Mouse (Mus musculus) cerebellum, postnatal 25 days (tissue): ENCODE results near the gene Tcf7l1.

Experiments used
- DNase-seq, 2 experiments: peaks; one replicate each; pipeline ENCODE4 v3.0.0; 2021; ENCODE audit warnings: mixed read lengths in 2 of 2

Tcf7l1 gene

GRCm38 (mm10) chr6:72616643-72617288 lies 172.3 kb downstream of the Tcf7l1 start, which contains the start of gene Tgoln1:
Tgoln1 (minus strand) TSS chr6:72617000.
- peak; percentile 94 to 97 for DNase-seq

- peak; percentile 28 to 32 for DNase-seq
These were observed 173.3 kb downstream of the Tcf7l1 start for GRCm38 (mm10) chr6:72615561-72616375.

- DNase-seq: no peak
These were observed 173.9 kb downstream of the Tcf7l1 start for GRCm38 (mm10) chr6:72615151-72615550.

- DNase-seq: no peak
These were observed 178.8 kb downstream of the Tcf7l1 start for GRCm38 (mm10) chr6:72610261-72610660.

DNA sequence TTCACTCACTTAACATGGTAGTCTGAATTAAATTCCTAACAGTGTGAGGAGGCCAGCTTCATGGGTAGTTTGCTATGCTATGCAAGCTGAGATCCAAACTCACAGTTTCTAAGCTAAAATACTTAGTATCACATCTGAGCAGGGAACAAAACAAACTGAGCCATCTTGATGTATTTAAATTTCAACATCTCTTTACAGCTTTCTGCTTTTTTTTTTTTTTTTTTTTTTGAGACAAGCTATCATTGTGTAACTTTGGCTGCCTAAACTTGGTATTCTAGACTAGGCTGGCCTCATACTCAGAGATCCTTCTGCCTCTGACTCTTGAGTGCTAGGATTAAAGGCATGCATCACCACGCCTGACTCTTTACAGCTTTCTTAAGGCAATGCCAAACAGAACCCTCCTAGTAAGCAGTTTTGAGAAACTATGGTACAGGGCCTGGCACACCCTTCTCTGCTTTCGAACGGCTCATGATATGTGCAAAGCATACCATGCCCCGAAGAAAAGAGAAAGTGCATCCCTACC lies 180.3 kb downstream of the Tcf7l1 start:
- DNase-seq: no peak

GRCm38 (mm10) chr6:72607676-72608075 lies 181.4 kb downstream of the Tcf7l1 start:
- no peak for DNase-seq

DNA sequence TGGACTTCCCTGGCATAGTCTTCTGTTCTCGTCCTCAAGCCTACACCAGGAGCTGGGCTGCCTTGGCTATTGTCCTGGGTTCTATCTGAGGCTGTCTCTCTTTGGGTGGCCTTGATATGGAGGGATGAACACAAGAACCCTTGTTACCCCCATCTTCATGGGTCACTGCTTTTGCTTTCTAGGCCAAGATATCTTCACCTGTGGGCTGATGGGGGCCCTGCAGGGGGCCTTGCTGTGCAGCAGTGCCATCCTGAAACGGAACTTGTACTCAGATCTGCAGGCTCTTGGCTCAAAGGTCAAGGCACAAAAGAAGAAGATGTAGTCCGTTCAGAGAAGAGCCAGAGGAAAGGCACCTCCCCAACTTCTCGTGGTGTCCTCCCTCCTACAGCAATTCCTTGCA lies 182.0 kb downstream of the Tcf7l1 start:
- no peak for DNase-seq

GRCm38 (mm10) chr6:72604066-72604465 lies 185.0 kb downstream of the Tcf7l1 start:
- DNase-seq: no peak

- DNase-seq: peak; percentile 82 to 87
These were observed 187.3 kb downstream of the Tcf7l1 start for GRCm38 (mm10) chr6:72601732-72602131.

GRCm38 (mm10) chr6:72600771-72601170 lies 188.3 kb downstream of the Tcf7l1 start:
- DNase-seq: no peak

- no peak for DNase-seq
These were observed 188.8 kb downstream of the Tcf7l1 start for GRCm38 (mm10) chr6:72600216-72600615.

- peak in 1 of 2 experiments; percentile 47 for DNase-seq
These were observed 190.1 kb downstream of the Tcf7l1 start for GRCm38 (mm10) chr6:72598791-72599557.

DNA sequence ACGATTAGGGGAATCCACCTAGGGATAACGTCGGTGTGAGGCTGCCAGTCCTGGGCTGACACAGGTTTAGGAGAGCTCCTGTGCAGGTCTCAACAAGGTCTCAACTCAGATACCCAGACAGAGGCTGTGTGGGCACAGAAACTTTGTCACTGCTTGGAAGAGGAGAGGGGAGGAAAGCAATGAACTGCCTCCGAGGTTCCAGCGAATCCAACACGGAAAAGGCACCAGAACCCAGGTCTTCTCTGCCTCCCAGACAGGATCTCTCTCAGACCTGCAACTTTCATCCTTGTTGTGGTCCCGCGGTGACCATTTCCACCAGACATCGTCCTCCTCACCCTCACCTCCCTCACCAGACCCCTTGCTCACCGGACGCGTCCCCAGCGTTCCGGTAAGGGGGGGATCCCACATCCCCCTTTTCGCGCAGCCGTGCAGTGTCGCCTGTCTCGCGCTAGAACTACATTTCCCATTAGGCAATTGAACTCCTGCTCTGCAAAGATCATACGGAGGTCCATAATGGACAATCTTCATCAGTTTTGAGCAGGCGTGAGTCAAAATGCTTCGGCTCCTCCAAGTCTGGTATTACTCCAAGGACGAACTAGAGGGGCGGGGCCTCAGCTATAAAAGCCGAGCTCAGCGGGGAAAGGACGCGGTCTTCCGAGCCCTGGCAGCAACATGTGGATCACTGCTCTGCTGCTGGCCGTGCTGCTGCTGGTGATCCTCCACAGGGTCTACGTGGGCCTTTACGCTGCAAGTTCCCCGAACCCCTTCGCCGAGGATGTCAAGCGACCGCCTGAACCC lies 190.9 kb downstream of the Tcf7l1 start, which contains the start of the genes Elmod3 and Retsat:
Gene Elmod3 (minus strand): TSS at position 458 of the 798 bp plus-strand sequence.
Gene Retsat (plus strand): TSS at position 520 of the 798 bp plus-strand sequence.
- DNase-seq: peak; percentile 84

GRCm38 (mm10) chr6:72597083-72597874 lies 191.8 kb downstream of the Tcf7l1 start:
- peak in 1 of 2 experiments; percentile 20 for DNase-seq

GRCm38 (mm10) chr6:72593914-72594313 lies 195.1 kb downstream of the Tcf7l1 start:
- no peak for DNase-seq

- DNase-seq: peak in 1 of 2 experiments; percentile 19
These were observed 195.8 kb downstream of the Tcf7l1 start for GRCm38 (mm10) chr6:72593011-72593803.

DNA sequence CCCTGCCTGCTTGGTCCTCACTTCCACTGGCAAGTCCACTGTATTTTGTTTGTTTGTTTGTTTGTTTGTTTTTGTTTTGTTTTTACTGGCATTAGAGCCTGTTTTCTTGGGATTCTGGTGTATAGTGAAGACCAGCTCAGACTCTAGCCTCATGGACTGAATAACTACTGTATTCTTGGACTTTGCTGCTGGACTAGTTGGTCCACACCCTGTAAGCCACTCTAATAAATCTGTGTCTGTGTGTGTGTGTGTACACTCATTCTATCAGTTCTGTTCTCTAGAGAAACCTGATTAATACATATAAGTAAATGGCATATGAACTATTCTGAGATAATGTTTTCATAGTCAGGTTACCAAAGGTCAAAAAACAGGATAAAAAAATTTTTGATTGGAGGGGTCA lies 198.9 kb downstream of the Tcf7l1 start:
- DNase-seq: no peak

DNA sequence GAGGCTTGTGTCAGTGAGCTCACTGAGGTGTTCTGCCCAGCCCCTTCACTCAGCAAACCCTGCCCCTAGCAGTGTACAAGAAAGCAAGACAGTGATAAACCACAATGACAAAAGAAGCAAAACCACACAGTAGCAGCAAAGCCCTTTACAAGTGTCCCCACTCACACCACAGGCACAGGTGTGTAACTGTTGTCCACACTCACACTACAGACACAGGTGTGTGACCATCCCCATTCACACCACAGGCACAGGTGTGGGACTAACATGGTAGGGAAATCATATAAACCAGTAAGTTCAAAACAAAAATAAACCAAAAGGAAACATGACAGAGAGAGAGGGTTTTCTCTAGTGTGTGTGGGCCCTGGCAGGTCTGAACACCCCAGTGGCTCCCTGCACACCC lies 200.7 kb downstream of the Tcf7l1 start:
- no peak for DNase-seq

DNA sequence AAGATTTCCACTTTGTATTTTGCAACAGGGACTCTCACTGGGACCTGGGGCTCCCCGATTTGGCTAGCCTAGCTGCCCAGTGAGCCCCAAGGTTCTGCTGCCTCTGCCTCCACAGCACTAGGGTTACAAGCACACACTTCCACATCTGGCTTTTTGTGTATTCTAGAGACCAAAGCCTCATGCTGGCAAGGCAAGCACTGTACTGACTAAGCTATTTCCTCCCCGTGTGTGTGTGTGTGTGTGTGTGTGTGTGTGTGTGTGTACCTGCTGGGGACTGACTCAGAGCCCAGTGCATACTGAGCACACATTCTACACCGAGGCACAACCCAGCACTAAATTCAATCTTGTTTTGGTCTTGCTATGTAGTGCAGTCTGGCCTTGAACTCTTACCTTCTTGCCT lies 202.4 kb downstream of the Tcf7l1 start:
- DNase-seq: no peak

GRCm38 (mm10) chr6:72584154-72584553 lies 204.9 kb downstream of the Tcf7l1 start:
- DNase-seq: no peak
